Mouse (Mus musculus): ENCODE results near the gene Gm11541. TPM values are rescaled to one million over a fixed set of nuclear protein-coding genes. Genes with fewer than 3 reads are reported as not detected.

Gene Gm11541
- polyA plus RNA-seq (2012; rRNA removed; ENCODE audit: low replicate concordance), result 0.13 TPM in 1 of 2 replicates, not detected in the other

GRCm38 (mm10) chr11:94704472-94704871, at the start of gene Gm11541:
TSS of gene Gm11541 (minus strand) at chr11:94704499.

GRCm38 (mm10) chr11:94741732-94742272, 37.5 kb upstream of the Gm11541 start, which contains the start of gene Cdc34b:
TSS of gene Cdc34b (plus strand) at chr11:94741782.

GRCm38 (mm10) chr11:94676754-94677606, 27.3 kb downstream of the Gm11541 start, which contains the start of gene Xylt2:
TSS of gene Xylt2 (minus strand) at chr11:94677515.

GRCm38 (mm10) chr11:94653663-94654436, 50.4 kb downstream of the Gm11541 start, which contains the start of the genes Mrpl27 and Eme1:
TSS of gene Mrpl27 (plus strand) at chr11:94653767.
TSS of gene Eme1 (minus strand) at chr11:94653964.

Other genes with a start within 250 kb of the Gm11541 start
- 10.7 and 166 TPM in 2 replicates for gene Cacna1g, start 230.3 kb downstream of the Gm11541 start, polyA plus RNA-seq (2012; rRNA removed; ENCODE audit: low replicate concordance)
- 0.05 and 0.50 TPM in 2 replicates for gene Spata20, start 218.3 kb downstream of the Gm11541 start, polyA plus RNA-seq (2012; rRNA removed; ENCODE audit: low replicate concordance)
- gene Epn3, start 204.5 kb downstream of the Gm11541 start, polyA plus RNA-seq (2012; rRNA removed; ENCODE audit: low replicate concordance), result 0.07 and 12.9 TPM in 2 replicates
- 0.10 and 1.0 TPM in 2 replicates for gene Mycbpap, start 182.8 kb downstream of the Gm11541 start, polyA plus RNA-seq (2012; rRNA removed; ENCODE audit: low replicate concordance)
- 12.5 and 13.0 TPM in 2 replicates for gene Rsad1, start 155.2 kb downstream of the Gm11541 start, polyA plus RNA-seq (2012; rRNA removed; ENCODE audit: low replicate concordance)
- gene Chad, start 139.5 kb downstream of the Gm11541 start, polyA plus RNA-seq (2012; rRNA removed; ENCODE audit: low replicate concordance), result 0.13 TPM in 1 of 2 replicates, not detected in the other
- 50.1 and 60.4 TPM in 2 replicates for gene Acsf2, start 102.6 kb downstream of the Gm11541 start, polyA plus RNA-seq (2012; rRNA removed; ENCODE audit: low replicate concordance)
- gene Lrrc59, start 74.7 kb downstream of the Gm11541 start, polyA plus RNA-seq (2012; rRNA removed; ENCODE audit: low replicate concordance), result 89.2 and 103 TPM in 2 replicates
- 59.6 and 96.9 TPM in 2 replicates for gene Mrpl27, start 50.7 kb downstream of the Gm11541 start, polyA plus RNA-seq (2012; rRNA removed; ENCODE audit: low replicate concordance)
- 0.33 and 3.2 TPM in 2 replicates for gene Eme1, start 50.5 kb downstream of the Gm11541 start, polyA plus RNA-seq (2012; rRNA removed; ENCODE audit: low replicate concordance)
- gene Xylt2, start 27.0 kb downstream of the Gm11541 start, polyA plus RNA-seq (2012; rRNA removed; ENCODE audit: low replicate concordance), result 31.0 and 46.6 TPM in 2 replicates
- gene Cdc34b, start 37.3 kb upstream of the Gm11541 start, polyA plus RNA-seq (2012; rRNA removed; ENCODE audit: low replicate concordance), result 0.26 TPM in 1 of 2 replicates, not detected in the other
- gene Tmem92, start 78.2 kb upstream of the Gm11541 start, polyA plus RNA-seq (2012; rRNA removed; ENCODE audit: low replicate concordance), result not detected in 2 replicates
- 205 and 642 TPM in 2 replicates for gene Col1a1, start 231.7 kb upstream of the Gm11541 start, polyA plus RNA-seq (2012; rRNA removed; ENCODE audit: low replicate concordance)